Mouse (Mus musculus): ENCODE measurements at regions not wholly inside any gene's neighbourhood (a gene's known extent, or its start where the extent isn't known, plus 50 kb on each side); places are given as distances from the start of the nearest gene placed in this dataset.

- no peak for DNase-seq
These were observed 748.0 kb upstream of the Crim1 start for GRCm38 (mm10) chr17:77452085-77452484.

DNA sequence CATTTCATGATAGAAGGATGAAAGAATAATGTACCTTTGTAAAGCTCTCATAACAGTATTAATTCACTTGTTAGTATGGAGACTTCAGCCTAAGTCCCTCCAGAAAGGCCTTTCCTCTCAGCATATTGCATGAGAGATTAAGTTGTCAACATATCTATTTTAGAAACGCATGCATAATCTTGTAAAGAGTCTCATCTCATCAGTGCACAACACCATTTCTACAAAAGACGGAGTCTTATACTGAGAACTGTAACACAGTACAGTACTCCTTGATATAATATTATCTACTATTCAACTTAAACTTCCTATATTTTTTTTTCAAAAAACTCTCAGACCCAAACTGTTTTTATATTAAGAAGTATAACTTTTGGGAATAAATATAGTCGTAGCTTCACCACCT is 730.4 kb upstream of the Crim1 start:
- no peak for DNase-seq

DNA sequence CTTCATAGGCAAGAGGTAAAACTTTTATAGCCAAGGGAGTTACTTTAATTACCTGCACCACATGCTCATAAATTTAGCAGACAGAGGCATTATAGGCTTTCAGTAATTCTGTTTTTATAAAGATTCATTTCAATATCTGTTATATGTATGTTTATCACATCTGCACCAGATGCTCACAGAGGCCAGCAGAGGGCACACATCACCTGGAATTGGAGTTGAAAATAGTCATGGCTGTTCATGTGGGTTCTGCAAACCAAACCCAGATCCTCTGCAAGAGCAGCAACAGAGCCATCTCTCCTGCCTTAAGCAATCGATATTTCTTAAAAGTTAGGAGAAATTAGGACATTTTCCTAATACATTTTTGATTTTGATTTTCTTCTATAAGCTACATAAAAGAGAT is 729.9 kb upstream of the Crim1 start:
- peak in 1 of 2 experiments; percentile 1 for DNase-seq

- DNase-seq: no peak
These were observed 728.1 kb upstream of the Crim1 start for GRCm38 (mm10) chr17:77471921-77472320.
